Mouse (Mus musculus) central nervous system, embryonic 11.5 days (tissue): Measurements from ENCODE around the gene Serpinb5. TPM values are rescaled to one million over a fixed set of nuclear protein-coding genes. Genes with fewer than 3 reads are reported as not detected.

Experiments
- polyA plus RNA-seq: library from polyadenylated mRNA; depleted of rRNA; stranded (reverse); fragments of >200 nt; gene quantifications from 2 replicates; pipeline ENCODE4 v1.2.3, GENCODE M21; 2012; rRNA removed

Serpinb5 gene
- polyA plus RNA-seq = 0.09 TPM in 1 of 2 replicates, not detected in the other

GRCm38 (mm10) chr1:106860847-106861246, at the start of gene Serpinb5:
Gene Serpinb5, plus strand, starts transcription at chr1:106861173.

Other genes with a start within 250 kb of the Serpinb5 start
- gene Bcl2, start 146.9 kb upstream of the Serpinb5 start, polyA plus RNA-seq = 3.3 and 4.3 TPM in 2 replicates
- gene Kdsr, start 101.4 kb upstream of the Serpinb5 start, polyA plus RNA-seq = 6.4 and 8.2 TPM in 2 replicates
- 43.7 and 59.3 TPM in 2 replicates for gene Vps4b, start 64.4 kb upstream of the Serpinb5 start, polyA plus RNA-seq
- not detected in 2 replicates for gene Serpinb12, start 73.3 kb downstream of the Serpinb5 start, polyA plus RNA-seq
- gene Serpinb13, start 119.8 kb downstream of the Serpinb5 start, polyA plus RNA-seq = not detected in 2 replicates
- gene Serpinb3a, start 191.1 kb downstream of the Serpinb5 start, polyA plus RNA-seq = not detected in 2 replicates
- not detected in 2 replicates for gene Serpinb3d, start 222.3 kb downstream of the Serpinb5 start, polyA plus RNA-seq